Mouse (Mus musculus) cerebellum, adult 2 months (tissue): ENCODE results near the gene Dok5. TPM values are rescaled to one million over a fixed set of nuclear protein-coding genes. Genes with fewer than 3 reads are reported as not detected.

Experiments
- DNase-seq, 2 experiments: peaks; one replicate each; pipeline ENCODE4 v3.0.0; 2021
- H3K27ac ChIP-seq: fragments of 200-500 bp; 2 replicates; pipeline ENCODE4 v1.5.1; 2012; ENCODE audit warnings: low read length, control low read depth, inconsistent platforms; ENCODE audit not compliant: insufficient read depth
- H3K27me3 ChIP-seq: fragments of 200-500 bp; 2 replicates; pipeline ENCODE4 v1.6.1; 2012; ENCODE audit warnings: inconsistent platforms, mild to moderate bottlenecking, low read length, moderate library complexity; ENCODE audit not compliant: control insufficient read depth, insufficient read depth
- H3K4me1 ChIP-seq: fragments of 200-500 bp; 2 replicates; pipeline ENCODE4 v1.6.1; 2011; ENCODE audit warnings: low read length; ENCODE audit not compliant: control insufficient read depth, insufficient read depth
- H3K4me3 ChIP-seq: fragments of 200-500 bp; replicated peaks from 2 replicates; pipeline ENCODE3; 2011; ENCODE audit warnings: mild to moderate bottlenecking, low read depth, low read length, control low read depth; ENCODE audit not compliant: insufficient read depth
- CTCF ChIP-seq: fragments of 200-500 bp; IDR thresholded peaks from 2 replicates; pipeline ENCODE4 v1.5.1; 2011; ENCODE audit warnings: low read depth, mild to moderate bottlenecking, control low read depth, low read length, moderate library complexity, borderline replicate concordance; ENCODE audit not compliant: insufficient read depth
- POLR2A ChIP-seq: fragments of 200-500 bp; IDR thresholded peaks from 2 replicates; pipeline ENCODE4 v1.6.1; 2011; ENCODE audit warnings: low read length, control low read depth, borderline replicate concordance; ENCODE audit not compliant: insufficient read depth
- WGBS: fragments of 180-500 bp; shearing (Covaris S2); methylation state at CpG from one replicate; pipeline ENCODE4 v1.1.7; 2018; 5-methylcytosine and 5-hydroxymethylcytosine counted together
- polyA plus RNA-seq: library from polyadenylated mRNA; depleted of rRNA; stranded (reverse); fragments of >200 nt; gene quantifications from 2 replicates; pipeline ENCODE4 v1.2.3, GENCODE M21; 2012

Gene Dok5
- polyA plus RNA-seq, 1 experiment = 18.6 TPM

DNA sequence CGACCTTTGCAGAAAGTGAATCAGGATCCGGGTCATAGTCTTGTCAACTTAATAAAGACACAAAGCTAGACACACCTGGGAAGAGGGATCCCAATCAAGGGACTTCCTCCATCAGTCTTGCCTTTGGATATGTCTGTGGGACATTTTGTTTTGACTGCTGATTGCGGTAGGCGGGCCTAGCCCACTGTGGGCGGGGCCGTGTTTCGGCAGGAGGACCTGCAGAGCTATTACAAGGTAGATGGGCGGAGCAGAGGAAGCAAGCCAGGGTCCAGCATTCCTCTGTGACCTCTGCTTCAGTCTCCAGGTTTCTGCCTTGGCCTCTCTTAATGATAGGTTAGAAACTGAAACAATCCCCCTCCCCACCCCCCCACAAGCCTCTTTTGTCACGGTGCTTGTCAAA lies 22.7 kb upstream of the Dok5 start:
- no peak overlapping the region for H3K27ac ChIP-seq
- no peak for DNase-seq
- no peaks in the 10 kb centered on the region for H3K27me3 ChIP-seq
- WGBS = 85% methylated on average over 9 of the region's 9 CpGs
- no peak overlapping the region for H3K4me3 ChIP-seq
- no peak for TF ChIP-seq POLR2A
- no peak for TF ChIP-seq CTCF
- H3K4me1 ChIP-seq = peaks cover 7% of the 10 kb centered on the region

DNA sequence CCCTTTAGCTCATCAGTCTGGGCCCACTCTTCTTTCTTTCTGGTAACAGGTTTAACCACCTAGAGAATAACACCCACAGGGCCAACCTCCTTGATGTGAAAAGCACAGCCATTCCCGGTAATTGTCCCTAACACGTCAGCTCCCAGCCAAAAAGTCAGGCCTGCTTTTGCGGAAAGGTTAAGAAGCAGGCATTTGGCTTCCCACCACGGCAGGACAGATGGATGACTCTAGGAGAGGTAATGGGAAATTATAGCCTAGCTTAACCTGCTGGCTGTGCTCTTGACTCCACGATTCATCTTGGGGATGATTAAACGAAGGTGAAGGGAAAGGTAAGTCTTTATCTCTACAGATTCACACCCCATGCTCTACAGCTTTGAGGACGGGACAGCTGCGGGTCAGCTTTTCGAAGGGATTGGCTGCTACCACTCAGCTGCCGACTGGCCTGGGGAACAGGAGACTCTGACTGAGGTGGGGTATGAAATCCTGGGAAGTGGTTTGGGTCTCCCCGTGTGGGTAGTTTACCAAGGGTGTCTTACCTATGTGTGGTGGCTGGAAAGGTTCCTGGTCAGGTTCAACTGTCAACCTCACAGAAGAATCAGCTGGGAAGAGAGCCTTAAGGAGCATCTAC lies 18.8 kb upstream of the Dok5 start:
- Histone ChIP-seq H3K4me3 (no peak overlapping the region), H3K27me3 (no peaks in the 10 kb centered on the region), H3K27ac (no peak overlapping the region), H3K4me1 (peaks cover 7% of the 10 kb centered on the region)
- WGBS = 48% methylated on average over 11 of the region's 11 CpGs
- TF ChIP-seq CTCF (no peak), POLR2A (no peak)
- DNase-seq = peak; percentile 27 to 52

DNA sequence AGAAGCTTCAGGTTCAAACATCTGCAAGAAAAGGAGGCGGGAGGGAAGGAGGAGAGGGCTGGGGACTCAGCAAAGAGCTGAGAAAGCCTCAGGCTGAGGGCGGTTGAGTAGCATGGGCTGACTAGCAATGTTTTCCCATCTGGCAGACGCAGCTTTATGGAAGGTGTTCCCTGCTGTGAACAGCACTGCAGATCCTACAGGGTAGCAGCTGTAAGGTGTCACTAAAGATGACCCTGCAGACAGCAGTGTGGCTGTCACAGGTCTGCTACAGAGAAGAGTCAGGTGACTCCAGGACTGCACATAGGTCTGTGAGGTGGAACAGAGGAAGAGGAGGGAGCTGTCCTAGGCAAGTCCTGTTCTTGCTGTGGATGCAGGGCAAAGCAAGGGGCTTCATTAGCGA lies 11.2 kb upstream of the Dok5 start:
- Histone ChIP-seq H3K27ac (no peak overlapping the region), H3K4me1 (no peaks in the 10 kb centered on the region), H3K4me3 (no peak overlapping the region), H3K27me3 (no peaks in the 10 kb centered on the region)
- no peak for DNase-seq
- 44% methylated on average over 4 of the region's 4 CpGs for WGBS
- no peak for TF ChIP-seq POLR2A
- no peak for TF ChIP-seq CTCF

DNA sequence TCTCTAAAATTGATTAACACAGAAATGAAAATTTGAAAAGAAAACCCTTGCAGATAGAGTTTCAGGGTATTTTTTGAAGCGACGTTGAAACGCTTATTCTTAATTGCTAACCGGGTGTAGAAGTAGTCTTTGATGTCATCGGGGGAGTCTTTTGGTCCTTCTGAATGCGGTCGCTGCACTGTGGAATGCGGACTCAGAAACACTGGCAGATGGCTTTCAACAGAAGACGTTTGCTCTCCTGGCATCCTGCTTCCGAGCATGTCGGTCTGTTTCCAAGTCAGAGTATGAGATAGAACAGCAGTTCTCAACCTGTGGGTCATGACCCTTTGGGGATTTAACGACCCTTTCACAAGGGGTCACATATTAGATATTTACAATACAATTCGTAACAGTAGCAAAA lies 7.5 kb upstream of the Dok5 start:
- DNase-seq = no peak
- TF ChIP-seq POLR2A (no peak), CTCF (no peak)
- H3K4me1 ChIP-seq = no peaks in the 10 kb centered on the region
- H3K4me3 ChIP-seq = no peak overlapping the region
- 36% methylated on average over 13 of the region's 13 CpGs for WGBS
- no peak overlapping the region for H3K27ac ChIP-seq
- H3K27me3 ChIP-seq = no peaks in the 10 kb centered on the region

DNA sequence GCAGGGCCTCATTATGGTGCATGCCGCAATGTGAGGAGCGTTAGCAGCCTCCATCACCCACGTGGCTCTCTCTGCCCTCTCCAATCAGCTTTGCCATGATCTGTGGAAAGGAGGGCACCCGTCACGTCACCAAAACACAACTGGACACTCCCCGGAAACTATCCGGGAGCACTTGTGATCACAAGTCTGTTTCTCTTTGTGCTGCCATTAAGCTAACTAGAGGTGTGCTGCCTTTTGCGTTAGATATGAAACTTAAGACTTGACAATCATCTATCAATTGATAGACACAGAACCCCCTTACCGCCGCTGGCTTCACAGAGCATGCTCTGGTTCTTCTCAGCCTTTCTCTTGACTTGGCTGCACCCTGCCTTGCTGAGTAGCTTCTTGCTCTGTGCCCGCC lies 6.9 kb upstream of the Dok5 start:
- Histone ChIP-seq H3K4me1 (no peaks in the 10 kb centered on the region), H3K27ac (no peak overlapping the region), H3K4me3 (no peak overlapping the region), H3K27me3 (no peaks in the 10 kb centered on the region)
- 95% methylated on average over 11 of the region's 11 CpGs for WGBS
- DNase-seq = no peak
- TF ChIP-seq POLR2A = no peak
- TF ChIP-seq CTCF = no peak

DNA sequence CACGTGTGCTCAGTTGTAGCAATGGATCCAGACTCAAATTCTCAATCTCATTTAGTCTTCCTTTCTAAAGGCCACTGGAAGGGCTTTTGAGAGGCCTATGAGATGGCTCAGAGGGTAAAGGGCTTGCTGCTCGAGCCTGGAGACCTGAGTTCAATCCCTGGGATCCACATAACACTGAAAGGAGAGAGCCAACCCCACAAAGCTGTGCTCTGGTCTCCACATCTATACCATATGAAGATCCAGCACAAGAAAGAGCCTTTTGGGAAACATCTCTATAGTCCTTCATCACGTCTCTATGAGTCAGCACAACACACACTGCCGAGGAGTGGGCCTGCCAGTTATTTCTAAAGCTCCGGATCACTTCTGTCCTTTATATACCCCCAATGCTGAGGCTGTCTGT lies 5.8 kb upstream of the Dok5 start:
- TF ChIP-seq CTCF (no peak), POLR2A (no peak)
- Histone ChIP-seq H3K27ac (no peak overlapping the region), H3K4me3 (no peak overlapping the region), H3K27me3 (no peaks in the 10 kb centered on the region), H3K4me1 (no peaks in the 10 kb centered on the region)
- WGBS = 92% methylated on average over 5 of the region's 5 CpGs
- no peak for DNase-seq

DNA sequence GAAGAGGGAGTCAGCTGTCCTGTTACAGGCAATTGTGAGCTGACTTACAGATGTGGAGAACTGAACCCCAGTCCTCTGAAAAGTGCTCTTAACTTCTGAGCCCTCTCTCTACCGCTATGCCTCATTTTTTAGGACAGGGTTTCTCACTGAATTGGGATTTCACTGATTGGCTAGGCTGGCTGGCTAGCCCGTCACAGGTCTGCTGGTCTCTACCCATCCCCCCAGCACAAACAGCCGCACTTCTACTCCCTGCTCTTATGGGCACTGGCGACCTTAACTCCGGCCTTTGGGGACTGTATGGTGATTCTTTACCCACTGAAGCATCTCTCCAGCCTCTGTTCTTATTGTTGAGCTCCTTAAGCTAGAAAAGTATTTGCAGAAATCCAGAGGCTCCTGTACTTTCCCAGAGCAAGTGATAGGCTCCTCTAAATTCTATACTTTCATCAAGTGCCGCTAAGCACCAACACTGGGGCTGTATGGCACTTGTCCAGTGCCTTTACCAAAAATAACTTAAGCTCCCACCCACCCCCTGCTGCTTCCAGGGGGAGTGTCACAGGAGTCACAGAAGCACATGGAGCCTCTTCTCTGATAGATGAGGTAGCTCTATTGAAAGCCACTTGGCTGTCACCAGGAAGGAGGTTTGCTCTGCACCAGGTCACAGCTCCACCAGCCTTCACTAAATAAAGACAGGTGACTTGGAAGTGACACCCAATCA lies 4.5 kb upstream of the Dok5 start:
- WGBS = 67% methylated on average over 6 of the region's 6 CpGs
- Histone ChIP-seq H3K27ac (no peak overlapping the region), H3K4me1 (no peaks in the 10 kb centered on the region), H3K27me3 (no peaks in the 10 kb centered on the region), H3K4me3 (no peak overlapping the region)
- TF ChIP-seq CTCF (no peak), POLR2A (no peak)
- no peak for DNase-seq

DNA sequence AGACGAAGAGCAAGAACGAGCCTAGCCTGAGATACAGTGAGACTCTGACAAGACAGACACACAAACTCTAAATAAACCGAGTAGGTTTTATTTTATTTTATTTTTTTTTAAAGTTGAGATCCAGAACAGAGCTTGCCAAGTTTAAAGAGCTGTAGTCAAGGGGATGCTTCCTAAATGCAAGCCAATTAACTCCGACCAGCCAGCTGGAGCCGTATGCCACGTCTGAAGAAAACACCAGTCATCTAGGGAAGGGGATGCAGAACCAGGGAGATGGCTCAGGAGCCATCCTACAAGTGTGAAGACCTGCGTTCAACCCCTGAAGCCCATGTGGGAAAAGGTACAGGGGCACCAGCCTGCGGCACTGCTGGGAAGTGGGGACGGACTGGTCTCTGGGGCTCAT lies 2.7 kb upstream of the Dok5 start:
- H3K4me3 ChIP-seq = no peak overlapping the region
- H3K27me3 ChIP-seq = no peaks in the 10 kb centered on the region
- no peak for TF ChIP-seq CTCF
- TF ChIP-seq POLR2A = no peak
- no peak for DNase-seq
- WGBS = 81% methylated on average over 9 of the region's 9 CpGs
- H3K4me1 ChIP-seq = no peaks in the 10 kb centered on the region
- no peak overlapping the region for H3K27ac ChIP-seq
